Mouse (Mus musculus) stomach, postnatal 0 days (tissue): ENCODE measurements around the gene Hyal1.

ENCODE experiments used
- CTCF ChIP-seq: IDR thresholded peaks from 2 replicates; pipeline ENCODE4 v1.5.1; 2016; ENCODE audit warnings: antibody characterized with exemption, low read depth, mild to moderate bottlenecking, moderate library complexity
- EP300 ChIP-seq: optimal IDR thresholded peaks from 2 replicates; pipeline ENCODE3; 2016; ENCODE audit warnings: antibody characterized with exemption

DNA sequence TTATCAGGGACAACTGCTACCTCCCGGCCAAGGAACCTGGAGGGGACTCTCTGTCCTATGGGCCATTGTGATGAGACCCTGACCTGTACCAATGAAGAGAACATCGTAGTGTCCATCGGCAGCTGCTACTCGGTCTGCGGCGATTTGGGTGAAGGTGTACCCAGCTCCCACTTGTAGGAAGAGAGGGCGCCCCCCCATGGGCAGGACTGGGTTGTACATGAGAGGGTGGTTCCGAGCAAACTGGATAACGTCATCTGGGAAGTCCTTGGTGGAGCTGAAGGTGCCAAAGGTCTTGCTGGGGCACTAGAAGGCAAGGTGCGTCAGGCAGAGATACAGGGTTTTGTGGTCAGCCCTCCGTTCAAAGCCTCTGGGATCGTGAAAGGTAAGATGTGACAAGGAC is 24.0 kb downstream of the Hyal1 start:
- TF ChIP-seq CTCF = peak; percentile 61
- no peak for TF ChIP-seq EP300
